Mouse (Mus musculus) inflammation-experienced regulatory T-cells, adult 16 weeks (primary cell): ENCODE results near the gene Ggt5. TPM values are rescaled to one million over a fixed set of nuclear protein-coding genes. Genes with fewer than 3 reads are reported as not detected.

Experiments used
- polyA plus RNA-seq: library from polyadenylated mRNA; unstranded; fragments of 100-300 nt; shearing (Covaris generic); gene quantifications from one replicate; pipeline ENCODE4 v1.2.1, GENCODE M21; 2017

Gene Ggt5
- 1.3 TPM for polyA plus RNA-seq

DNA sequence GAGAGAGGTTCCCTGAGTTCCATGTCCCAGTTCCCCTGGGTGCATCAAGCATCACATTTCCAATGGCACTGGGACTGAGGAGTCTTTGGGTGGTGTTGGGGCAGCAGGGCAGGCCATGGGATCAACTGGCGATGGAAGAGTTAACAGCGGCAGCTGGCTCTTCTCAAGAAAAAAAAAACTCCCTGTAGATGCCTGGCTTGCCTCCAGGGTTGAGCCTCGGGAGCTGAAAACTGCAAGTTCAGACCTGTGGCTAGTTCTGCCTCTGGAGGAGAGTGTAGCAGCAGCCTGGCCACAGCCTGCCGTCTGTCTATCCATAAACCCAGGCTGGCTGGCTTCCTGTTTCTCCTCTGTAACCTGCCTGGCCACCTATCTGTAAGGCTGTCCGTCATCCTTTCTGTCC lies at the start of gene Ggt5:
TSS of gene Ggt5 (plus strand) at position 212 of the 400 bp plus-strand sequence.

GRCm38 (mm10) chr10:75559676-75560548 lies 29.2 kb upstream of the Ggt5 start, which contains the start of gene Lrrc75b:
Gene Lrrc75b, minus strand, starts transcription at chr10:75560330.

GRCm38 (mm10) chr10:75561071-75561654 lies 28.0 kb upstream of the Ggt5 start, which contains the start of gene Ggt1:
Gene Ggt1, plus strand, starts transcription at chr10:75561604.

DNA sequence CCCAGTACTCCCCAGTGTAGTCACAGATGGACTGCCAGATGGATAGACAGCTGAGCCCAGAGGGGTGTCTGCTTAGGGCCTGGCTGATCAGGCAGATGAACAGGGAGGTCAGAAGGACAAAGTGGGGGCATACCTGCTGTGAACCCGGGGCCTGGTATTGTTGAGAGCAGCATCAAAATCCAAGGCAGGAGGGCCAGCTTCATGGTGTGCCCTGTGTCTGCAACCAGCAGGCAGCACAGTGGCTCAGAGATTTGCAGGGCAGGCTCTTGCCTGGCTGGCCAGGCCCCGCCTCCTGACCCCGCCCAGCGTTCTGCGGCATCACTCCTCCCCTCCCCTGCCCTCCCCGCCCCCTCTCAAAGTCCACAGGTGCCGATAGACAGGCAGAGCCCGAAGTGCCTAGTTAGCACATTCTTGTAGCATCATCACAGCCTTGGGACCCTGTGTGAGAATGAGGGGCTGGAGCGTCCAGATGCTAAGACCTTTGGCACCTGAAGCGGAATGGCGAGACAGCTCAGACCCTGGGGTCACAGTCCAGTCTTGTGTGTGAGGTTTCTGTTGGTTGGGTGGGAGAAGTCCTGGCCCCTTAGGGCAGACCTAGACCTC lies 54.7 kb downstream of the Ggt5 start, which contains the start of gene Susd2:
TSS of gene Susd2 (minus strand) at position 268 of the 603 bp plus-strand sequence.

Other genes starting within 250 kb of the Ggt5 start
- 0.73 TPM for gene Upb1, start 188.2 kb upstream of the Ggt5 start, polyA plus RNA-seq
- 192 TPM for gene Snrpd3, start 71.8 kb upstream of the Ggt5 start, polyA plus RNA-seq
- gene Gucd1, start 71.4 kb upstream of the Ggt5 start, polyA plus RNA-seq, result 27.0 TPM
- gene Lrrc75b, start 29.0 kb upstream of the Ggt5 start, polyA plus RNA-seq, result 0.09 TPM
- 1.9 TPM for gene Ggt1, start 27.7 kb upstream of the Ggt5 start, polyA plus RNA-seq
- 34.6 TPM for gene Susd2, start 54.7 kb downstream of the Ggt5 start, polyA plus RNA-seq
- gene Cabin1, start 175.0 kb downstream of the Ggt5 start, polyA plus RNA-seq, result 65.0 TPM
- 77.2 TPM for gene Ddt, start 184.1 kb downstream of the Ggt5 start, polyA plus RNA-seq
- gene Gm20441, start 191.6 kb downstream of the Ggt5 start, polyA plus RNA-seq, result not detected
- gene Gstt3, start 192.1 kb downstream of the Ggt5 start, polyA plus RNA-seq, result 13.3 TPM
- 0.66 TPM for gene Gstt1, start 209.2 kb downstream of the Ggt5 start, polyA plus RNA-seq
- gene Gstt4, start 233.2 kb downstream of the Ggt5 start, polyA plus RNA-seq, result not detected
- gene Gstt2, start 248.1 kb downstream of the Ggt5 start, polyA plus RNA-seq, result 70.0 TPM